Mouse (Mus musculus): ENCODE data around the gene Erg. TPM values are rescaled to one million over a fixed set of nuclear protein-coding genes. Genes with fewer than 3 reads are reported as not detected.

Erg gene
- total RNA-seq, 1 experiment from 2014 or later = not detected

GRCm38 (mm10) chr16:95374646-95375045, 211.7 kb downstream of the Erg start:
- ATAC-seq (replicated peaks; ENCODE audit: insufficient number of reproducible peaks, low FRiP score, low TSS enrichment, poor library complexity, severe bottlenecking) = no peak

GRCm38 (mm10) chr16:95372960-95373359, 213.4 kb downstream of the Erg start:
- no peak for ATAC-seq (replicated peaks; ENCODE audit: insufficient number of reproducible peaks, low FRiP score, low TSS enrichment, poor library complexity, severe bottlenecking)

- ATAC-seq (replicated peaks; ENCODE audit: insufficient number of reproducible peaks, low FRiP score, low TSS enrichment, poor library complexity, severe bottlenecking) = no peak
Measured at GRCm38 (mm10) chr16:95371713-95372112, 214.7 kb downstream of the Erg start.

GRCm38 (mm10) chr16:95366989-95367765, 219.2 kb downstream of the Erg start:
- no peak for ATAC-seq (replicated peaks; ENCODE audit: insufficient number of reproducible peaks, low FRiP score, low TSS enrichment, poor library complexity, severe bottlenecking)

GRCm38 (mm10) chr16:95365214-95365613, 221.2 kb downstream of the Erg start:
- ATAC-seq (replicated peaks; ENCODE audit: insufficient number of reproducible peaks, low FRiP score, low TSS enrichment, poor library complexity, severe bottlenecking) = no peak

- no peak for ATAC-seq (replicated peaks; ENCODE audit: insufficient number of reproducible peaks, low FRiP score, low TSS enrichment, poor library complexity, severe bottlenecking)
Measured at GRCm38 (mm10) chr16:95363632-95364465, 222.5 kb downstream of the Erg start.

- no peak for ATAC-seq (replicated peaks; ENCODE audit: insufficient number of reproducible peaks, low FRiP score, low TSS enrichment, poor library complexity, severe bottlenecking)
Measured at GRCm38 (mm10) chr16:95361950-95362349, 224.4 kb downstream of the Erg start.

GRCm38 (mm10) chr16:95360940-95361489, 225.4 kb downstream of the Erg start:
- ATAC-seq (replicated peaks; ENCODE audit: insufficient number of reproducible peaks, low FRiP score, low TSS enrichment, poor library complexity, severe bottlenecking) = no peak

GRCm38 (mm10) chr16:95360214-95360850, 226.1 kb downstream of the Erg start:
- no peak for ATAC-seq (replicated peaks; ENCODE audit: insufficient number of reproducible peaks, low FRiP score, low TSS enrichment, poor library complexity, severe bottlenecking)

GRCm38 (mm10) chr16:95356962-95357955, 229.1 kb downstream of the Erg start:
- no peak for ATAC-seq (replicated peaks; ENCODE audit: insufficient number of reproducible peaks, low FRiP score, low TSS enrichment, poor library complexity, severe bottlenecking)

- ATAC-seq (replicated peaks; ENCODE audit: insufficient number of reproducible peaks, low FRiP score, low TSS enrichment, poor library complexity, severe bottlenecking) = no peak
Measured at GRCm38 (mm10) chr16:95353838-95354237, 232.6 kb downstream of the Erg start.

- ATAC-seq (replicated peaks; ENCODE audit: insufficient number of reproducible peaks, low FRiP score, low TSS enrichment, poor library complexity, severe bottlenecking) = no peak
Measured at GRCm38 (mm10) chr16:95352266-95352665, 234.1 kb downstream of the Erg start.

GRCm38 (mm10) chr16:95350499-95350898, 235.9 kb downstream of the Erg start:
- ATAC-seq (replicated peaks; ENCODE audit: insufficient number of reproducible peaks, low FRiP score, low TSS enrichment, poor library complexity, severe bottlenecking) = no peak

- no peak for ATAC-seq (replicated peaks; ENCODE audit: insufficient number of reproducible peaks, low FRiP score, low TSS enrichment, poor library complexity, severe bottlenecking)
Measured at GRCm38 (mm10) chr16:95349745-95350144, 236.6 kb downstream of the Erg start.

GRCm38 (mm10) chr16:95349344-95349743, 237.0 kb downstream of the Erg start:
- ATAC-seq (replicated peaks; ENCODE audit: insufficient number of reproducible peaks, low FRiP score, low TSS enrichment, poor library complexity, severe bottlenecking) = no peak

GRCm38 (mm10) chr16:95348555-95348954, 237.8 kb downstream of the Erg start:
- ATAC-seq (replicated peaks; ENCODE audit: insufficient number of reproducible peaks, low FRiP score, low TSS enrichment, poor library complexity, severe bottlenecking) = no peak

GRCm38 (mm10) chr16:95347202-95347601, 239.2 kb downstream of the Erg start:
- ATAC-seq (replicated peaks; ENCODE audit: insufficient number of reproducible peaks, low FRiP score, low TSS enrichment, poor library complexity, severe bottlenecking) = no peak

- no peak for ATAC-seq (replicated peaks; ENCODE audit: insufficient number of reproducible peaks, low FRiP score, low TSS enrichment, poor library complexity, severe bottlenecking)
Measured at GRCm38 (mm10) chr16:95345882-95346281, 240.5 kb downstream of the Erg start.
